Mouse (Mus musculus) embryonic facial prominence, embryonic 15.5 days (tissue): ENCODE data around the gene Siglec1. TPM values are rescaled to one million over a fixed set of nuclear protein-coding genes. Genes with fewer than 3 reads are reported as not detected.

Experiments used
- ATAC-seq: fragments of 200-750 bp; cut with Nextera tagmentation; 2 replicates; pipeline ENCODE4 v1.8.0; 2017; ENCODE audit warnings: low read depth, moderate TSS enrichment; ENCODE audit not compliant: insufficient number of reproducible peaks, low FRiP score, low TSS enrichment
- H3K27ac ChIP-seq: fragments of 300-500 bp; sonication (generic); replicated peaks from 2 replicates; pipeline ENCODE4 v1.5.1; 2015; ENCODE audit warnings: mild to moderate bottlenecking, inconsistent platforms
- H3K27me3 ChIP-seq: fragments of 300-500 bp; sonication (generic); 2 replicates; pipeline ENCODE4 v1.6.1; 2015; ENCODE audit warnings: inconsistent platforms
- H3K36me3 ChIP-seq: fragments of 300-500 bp; sonication (generic); 2 replicates; pipeline ENCODE4 v1.6.1; 2015; ENCODE audit warnings: mild to moderate bottlenecking, inconsistent platforms
- H3K4me1 ChIP-seq: fragments of 300-500 bp; sonication (generic); 2 replicates; pipeline ENCODE4 v1.6.1; 2015; ENCODE audit warnings: inconsistent platforms
- H3K4me2 ChIP-seq: fragments of 300-500 bp; sonication (generic); replicated peaks from 2 replicates; pipeline ENCODE4 v1.6.1; 2015; ENCODE audit warnings: mild to moderate bottlenecking, inconsistent platforms
- H3K4me3 ChIP-seq: fragments of 300-500 bp; sonication (generic); replicated peaks from 2 replicates; pipeline ENCODE4 v1.5.1; 2015; ENCODE audit warnings: mild to moderate bottlenecking, inconsistent platforms
- H3K9ac ChIP-seq: fragments of 300-500 bp; sonication (generic); 2 replicates; pipeline ENCODE4 v1.6.1; 2015; ENCODE audit warnings: inconsistent platforms
- H3K9me3 ChIP-seq: fragments of 300-500 bp; sonication (generic); replicated peaks from 2 replicates; pipeline ENCODE4 v1.6.1; 2016; ENCODE audit warnings: inconsistent platforms
- WGBS: fragments of 180-500 bp; shearing (Covaris S2); methylation state at CpG from one replicate; pipeline ENCODE4 v1.1.7; 2015; 5-methylcytosine and 5-hydroxymethylcytosine counted together
- polyA plus RNA-seq: library from polyadenylated mRNA; unstranded; fragments of >200 nt; fragmentation: Nextera tagmentation; extraction: Ambion mirVana; gene quantifications from 2 replicates; pipeline ENCODE4 v1.2.1, GENCODE M21; 2015

The Siglec1 gene
- polyA plus RNA-seq = 0.68 TPM in 2 replicates

GRCm38 (mm10) chr2:131086667-131087390, at the start of gene Siglec1:
TSS of gene Siglec1 (minus strand) at chr2:131086765.
- H3K4me1 ChIP-seq = no peaks in the 10 kb centered on the region
- no peak within 1 kb of the TSS for H3K4me2 ChIP-seq
- no peak within 1 kb of the TSS for H3K27ac ChIP-seq
- no peaks in the 10 kb centered on the region for H3K27me3 ChIP-seq
- H3K36me3 ChIP-seq = no peaks in the 10 kb centered on the region
- 75% methylated on average over 11 of the region's 11 CpGs for WGBS
- no peak within 1 kb of the TSS for H3K4me3 ChIP-seq
- no peak within 1 kb of the TSS for H3K9ac ChIP-seq
- no peaks in the 10 kb centered on the region for H3K9me3 ChIP-seq
- no peak for ATAC-seq

- Histone ChIP-seq H3K27ac (no peak overlapping the region), H3K4me3 (no peak overlapping the region), H3K4me2 (no peak overlapping the region), H3K27me3 (no peaks in the 10 kb centered on the region), H3K9ac (no peak overlapping the region), H3K9me3 (no peaks in the 10 kb centered on the region), H3K36me3 (peaks cover 38% of the 10 kb centered on the region), H3K4me1 (no peaks in the 10 kb centered on the region)
- 65% methylated on average over 11 of the region's 11 CpGs for WGBS
- ATAC-seq = no peak
These were observed 49.1 kb upstream of the Siglec1 start for GRCm38 (mm10) chr2:131135521-131136139.

- Histone ChIP-seq H3K4me2 (no peak overlapping the region), H3K4me3 (no peak overlapping the region), H3K27me3 (no peaks in the 10 kb centered on the region), H3K9ac (no peak overlapping the region), H3K27ac (no peak overlapping the region), H3K4me1 (no peaks in the 10 kb centered on the region), H3K36me3 (peaks cover 37% of the 10 kb centered on the region), H3K9me3 (no peaks in the 10 kb centered on the region)
- 68% methylated on average over 8 of the region's 8 CpGs for WGBS
- no peak for ATAC-seq
These were observed 48.3 kb upstream of the Siglec1 start for GRCm38 (mm10) chr2:131134826-131135400.

- Histone ChIP-seq H3K9me3 (no peaks in the 10 kb centered on the region), H3K27ac (no peak overlapping the region; the same call in 1 of the 2 replicates), H3K4me2 (no peak overlapping the region), H3K9ac (no peak overlapping the region), H3K36me3 (peaks cover 37% of the 10 kb centered on the region), H3K27me3 (no peaks in the 10 kb centered on the region), H3K4me1 (no peaks in the 10 kb centered on the region), H3K4me3 (no peak overlapping the region)
- 71% methylated on average over 1 of the region's 1 CpGs for WGBS
- ATAC-seq = peak; percentile 53; the same call in 1 of the 2 replicates
These were observed 47.8 kb upstream of the Siglec1 start for GRCm38 (mm10) chr2:131134381-131134780.

- Histone ChIP-seq H3K36me3 (peaks cover 26% of the 10 kb centered on the region), H3K4me1 (peaks cover 9% of the 10 kb centered on the region), H3K27me3 (no peaks in the 10 kb centered on the region), H3K4me2 (no peak within 1 kb of the TSS), H3K4me3 (no peak within 1 kb of the TSS), H3K9me3 (no peaks in the 10 kb centered on the region), H3K9ac (no peak within 1 kb of the TSS), H3K27ac (no peak within 1 kb of the TSS; the same call in 1 of the 2 replicates)
- no peak for ATAC-seq
- 63% methylated on average over 9 of the region's 9 CpGs for WGBS
These were observed 46.5 kb upstream of the Siglec1 start, which contains the start of gene Gm11037 for GRCm38 (mm10) chr2:131132930-131133547. TSS of gene Gm11037 (plus strand) at chr2:131133497.

GRCm38 (mm10) chr2:131132111-131132888, 45.7 kb upstream of the Siglec1 start:
- H3K27me3 ChIP-seq = no peaks in the 10 kb centered on the region
- peaks cover 17% of the 10 kb centered on the region for H3K4me1 ChIP-seq
- no peak overlapping the region for H3K27ac ChIP-seq
- no peaks in the 10 kb centered on the region for H3K9me3 ChIP-seq
- ATAC-seq = no peak
- no peak overlapping the region for H3K4me3 ChIP-seq
- WGBS = 72% methylated on average over 10 of the region's 10 CpGs
- peaks cover 19% of the 10 kb centered on the region for H3K36me3 ChIP-seq
- no peak overlapping the region for H3K4me2 ChIP-seq
- H3K9ac ChIP-seq = no peak overlapping the region

GRCm38 (mm10) chr2:131130849-131131248, 44.3 kb upstream of the Siglec1 start:
- H3K4me1 ChIP-seq = peaks cover 30% of the 10 kb centered on the region

GRCm38 (mm10) chr2:131129836-131130235, 43.3 kb upstream of the Siglec1 start:
- no peak overlapping the region for H3K4me2 ChIP-seq
- no peaks in the 10 kb centered on the region for H3K9me3 ChIP-seq
- no peak overlapping the region for H3K9ac ChIP-seq
- peaks cover 11% of the 10 kb centered on the region for H3K36me3 ChIP-seq
- no peak for ATAC-seq
- H3K27me3 ChIP-seq = no peaks in the 10 kb centered on the region
- 74% methylated on average over 5 of the region's 5 CpGs for WGBS
- H3K4me1 ChIP-seq = peaks cover 31% of the 10 kb centered on the region
- no peak overlapping the region for H3K4me3 ChIP-seq
- no peak overlapping the region for H3K27ac ChIP-seq

More at GRCm38 (mm10) chr2:131130849-131131248, 44.3 kb upstream of the Siglec1 start:
- Histone ChIP-seq H3K27ac (no peak overlapping the region), H3K27me3 (no peaks in the 10 kb centered on the region), H3K4me2 (no peak overlapping the region), H3K9me3 (no peaks in the 10 kb centered on the region), H3K36me3 (peaks cover 11% of the 10 kb centered on the region), H3K4me3 (no peak overlapping the region), H3K9ac (no peak overlapping the region)
- 96% methylated on average over 2 of the region's 2 CpGs for WGBS
- no peak for ATAC-seq

- H3K4me2 ChIP-seq = peak overlapping the region; percentile 63
- peaks cover under 1% of the 10 kb centered on the region for H3K36me3 ChIP-seq
- peak overlapping the region; percentile 68 for H3K4me3 ChIP-seq
- peaks cover 31% of the 10 kb centered on the region for H3K4me1 ChIP-seq
- WGBS = 79% methylated on average over 3 of the region's 3 CpGs
- no peak for ATAC-seq
- H3K9me3 ChIP-seq = no peaks in the 10 kb centered on the region
- H3K9ac ChIP-seq = no peak overlapping the region
- H3K27me3 ChIP-seq = no peaks in the 10 kb centered on the region
- no peak overlapping the region for H3K27ac ChIP-seq
These were observed 42.1 kb upstream of the Siglec1 start for GRCm38 (mm10) chr2:131128636-131129157.

GRCm38 (mm10) chr2:131128211-131128610, 41.6 kb upstream of the Siglec1 start:
- Histone ChIP-seq H3K9ac (no peak overlapping the region), H3K27me3 (no peaks in the 10 kb centered on the region), H3K27ac (no peak overlapping the region), H3K4me1 (peaks cover 31% of the 10 kb centered on the region), H3K36me3 (no peaks in the 10 kb centered on the region), H3K4me3 (peak overlapping the region; percentile 68), H3K9me3 (no peaks in the 10 kb centered on the region), H3K4me2 (peak overlapping the region; percentile 63)
- ATAC-seq = no peak
- 79% methylated on average over 5 of the region's 5 CpGs for WGBS
